Mouse (Mus musculus): ENCODE data around the gene Rapgef6. TPM values are rescaled to one million over a fixed set of nuclear protein-coding genes. Genes with fewer than 3 reads are reported as not detected.

The Rapgef6 gene
- polyA plus RNA-seq, 1 experiment from 2014 or later, result 27.8 TPM

DNA sequence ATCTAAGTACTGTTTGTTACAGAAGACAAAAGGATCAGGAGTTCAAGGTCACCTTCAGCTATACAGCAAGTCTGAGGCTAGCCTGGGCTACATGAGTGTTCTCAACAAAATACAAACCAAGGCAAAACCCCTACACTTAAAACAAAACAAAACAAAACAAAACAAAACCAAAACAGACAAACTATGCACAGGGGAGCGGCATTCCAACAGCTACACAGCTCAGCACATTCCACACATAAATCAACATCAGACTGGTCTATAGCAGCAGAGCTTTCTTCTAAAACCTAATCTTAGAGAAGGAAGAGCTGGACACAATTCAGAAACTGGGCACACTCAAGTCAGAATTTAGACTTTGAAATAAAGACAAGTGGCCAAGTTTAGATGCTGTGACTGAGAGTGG is 221.6 kb downstream of the Rapgef6 start:
- ATAC-seq (replicated peaks; ENCODE audit: insufficient number of reproducible peaks, low FRiP score, low TSS enrichment, low read depth), result no peak
- Histone ChIP-seq H3K4me2 (ENCODE audit: low read depth, low read length) (no peak overlapping the region), H3K27ac (replicated peaks; ENCODE audit: low read depth, low read length) (no peak overlapping the region), H3K9me3 (replicated peaks; ENCODE audit: control insufficient read depth, low read length) (no peaks in the 10 kb centered on the region), H3K9ac (replicated peaks; ENCODE audit: low read length) (no peak overlapping the region), H3K36me3 (replicated peaks; ENCODE audit: control insufficient read depth, insufficient read depth, low read depth, low read length) (peaks cover 2% of the 10 kb centered on the region), H3K4me3 (ENCODE audit: low read depth, low read length) (no peak overlapping the region), H3K27me3 (ENCODE audit: control insufficient read depth, insufficient read depth, low read length) (no peaks in the 10 kb centered on the region), H3K4me1 (ENCODE audit: control insufficient read depth, insufficient read depth, low read length) (no peaks in the 10 kb centered on the region)
- no peak for DNase-seq (ENCODE audit: low spot score)
- whole genome bisulfite sequencing, result 88% methylated on average over 1 of the region's 1 CpGs

Small RNA genes within 50 kb of the gene (microRNA-seq; reads per million reads assigned to microRNA genes)
- not detected for gene Gm26116 (ENCODE audit: borderline number of aligned reads)

Other genes starting within 250 kb of the Rapgef6 start
- 4.4 and 5.4 TPM in 2 replicates for gene Acsl6, start 219.0 kb upstream of the Rapgef6 start, polyA plus RNA-seq (2014; fragmentation: Nextera tagmentation; extraction: Ambion mirVana)
- gene Meikin, start 152.2 kb upstream of the Rapgef6 start, polyA plus RNA-seq (2014; fragmentation: Nextera tagmentation; extraction: Ambion mirVana), result not detected in 2 replicates
- 13.6 and 14.1 TPM in 2 replicates for gene Fnip1, start 84.6 kb upstream of the Rapgef6 start, polyA plus RNA-seq (2014; fragmentation: Nextera tagmentation; extraction: Ambion mirVana)

Measured in embryonic facial prominence, embryonic 11.5 days (tissue).